Mouse (Mus musculus) intestine, embryonic 16.5 days (tissue): ENCODE measurements around the gene Cadps. TPM values are rescaled to one million over a fixed set of nuclear protein-coding genes. Genes with fewer than 3 reads are reported as not detected.
A peak's percentile ranks its signal among the peaks of the same experiment; 100 is the strongest.

ENCODE experiments used
- ATAC-seq: fragments of 200-750 bp; cut with Nextera tagmentation; 2 replicates; pipeline ENCODE4 v1.8.0; 2017; ENCODE audit warnings: moderate TSS enrichment, moderate library complexity
- H3K27ac ChIP-seq: fragments of 300-500 bp; sonication (generic); 2 replicates; pipeline ENCODE4 v1.5.1; 2014; ENCODE audit warnings: mild to moderate bottlenecking, low read length
- H3K27me3 ChIP-seq: fragments of 300-500 bp; sonication (generic); replicated peaks from 2 replicates; pipeline ENCODE4 v1.6.1; 2014; ENCODE audit warnings: low read length, control low read depth, mixed read lengths; ENCODE audit not compliant: control insufficient read depth, insufficient read depth
- H3K36me3 ChIP-seq: fragments of 300-500 bp; sonication (generic); 2 replicates; pipeline ENCODE4 v1.6.1; 2014; ENCODE audit warnings: low read length, control low read depth; ENCODE audit not compliant: control insufficient read depth, insufficient read depth
- H3K4me1 ChIP-seq: fragments of 300-500 bp; sonication (generic); 2 replicates; pipeline ENCODE4 v1.6.1; 2014; ENCODE audit warnings: low read length, control low read depth, mixed read lengths; ENCODE audit not compliant: control insufficient read depth, insufficient read depth
- H3K4me2 ChIP-seq: fragments of 300-500 bp; sonication (generic); 2 replicates; pipeline ENCODE4 v1.6.1; 2014; ENCODE audit warnings: low read depth, low read length, control low read depth
- H3K4me3 ChIP-seq: fragments of 300-500 bp; sonication (generic); 2 replicates; pipeline ENCODE4 v1.5.1; 2014; ENCODE audit warnings: mild to moderate bottlenecking, low read length
- H3K9ac ChIP-seq: fragments of 300-500 bp; sonication (generic); 2 replicates; pipeline ENCODE4 v1.6.1; 2014; ENCODE audit warnings: low read depth, low read length
- H3K9me3 ChIP-seq: fragments of 300-500 bp; sonication (generic); 2 replicates; pipeline ENCODE4 v1.6.1; 2016; ENCODE audit warnings: low read length, control low read depth; ENCODE audit not compliant: control insufficient read depth
- WGBS: fragments of 180-500 bp; shearing (Covaris S2); extraction: QIAGEN DNeasy Blood & Tissue Kit; methylation state at CpG from one replicate; pipeline ENCODE4 v1.1.7; 2014; 5-methylcytosine and 5-hydroxymethylcytosine counted together
- polyA plus RNA-seq: library from polyadenylated mRNA; unstranded; fragments of >200 nt; fragmentation: Nextera tagmentation; extraction: Ambion mirVana; gene quantifications from 2 replicates; pipeline ENCODE4 v1.2.1, GENCODE M21; 2015

Cadps gene
- polyA plus RNA-seq, 1 experiment from 2014 or later, result 2.6 TPM

- Histone ChIP-seq H3K36me3 (no peaks in the 10 kb centered on the region), H3K4me1 (no peaks in the 10 kb centered on the region), H3K27ac (no peak overlapping the region), H3K9me3 (no peaks in the 10 kb centered on the region), H3K4me2 (no peak overlapping the region), H3K9ac (no peak overlapping the region), H3K4me3 (no peak overlapping the region), H3K27me3 (no peaks in the 10 kb centered on the region)
- ATAC-seq, result no peak
- WGBS, result 70% methylated on average over 1 of the region's 1 CpGs
These were observed 42.9 kb downstream of the Cadps start for GRCm38 (mm10) chr14:12780016-12780415.

- ATAC-seq, result no peak
- Histone ChIP-seq H3K4me2 (no peak overlapping the region), H3K9ac (no peak overlapping the region), H3K27ac (no peak overlapping the region), H3K4me3 (no peak overlapping the region), H3K4me1 (no peaks in the 10 kb centered on the region), H3K9me3 (no peaks in the 10 kb centered on the region), H3K27me3 (no peaks in the 10 kb centered on the region), H3K36me3 (no peaks in the 10 kb centered on the region)
- WGBS, result 78% methylated on average over 4 of the region's 4 CpGs
These were observed 44.9 kb downstream of the Cadps start for GRCm38 (mm10) chr14:12777990-12778389.

DNA sequence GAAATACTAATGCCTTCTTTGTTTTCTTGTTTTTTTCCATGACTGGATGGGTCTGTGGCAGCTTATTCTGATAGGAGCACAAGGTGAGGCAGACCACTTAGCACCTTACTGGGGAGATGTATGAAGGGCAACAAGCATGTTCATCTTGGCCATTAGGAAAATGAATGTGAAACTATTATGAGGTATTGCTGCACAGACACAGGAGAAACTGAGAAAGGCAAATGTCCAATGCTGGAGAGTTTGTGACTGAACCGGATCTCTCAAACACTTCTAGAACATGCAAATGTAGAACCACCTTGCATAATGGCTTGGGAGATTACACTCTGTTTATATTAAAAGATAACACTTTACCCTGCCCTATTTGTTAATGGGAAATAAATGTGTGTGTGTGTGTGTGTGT, 54.0 kb downstream of the Cadps start:
- H3K27me3 ChIP-seq, result no peaks in the 10 kb centered on the region
- ATAC-seq, result no peak
- WGBS, result 57% methylated on average over 1 of the region's 1 CpGs
- H3K9me3 ChIP-seq, result no peaks in the 10 kb centered on the region
- H3K27ac ChIP-seq, result no peak overlapping the region
- no peak overlapping the region for H3K9ac ChIP-seq
- H3K4me2 ChIP-seq, result no peak overlapping the region
- H3K4me1 ChIP-seq, result no peaks in the 10 kb centered on the region
- no peaks in the 10 kb centered on the region for H3K36me3 ChIP-seq
- H3K4me3 ChIP-seq, result no peak overlapping the region

DNA sequence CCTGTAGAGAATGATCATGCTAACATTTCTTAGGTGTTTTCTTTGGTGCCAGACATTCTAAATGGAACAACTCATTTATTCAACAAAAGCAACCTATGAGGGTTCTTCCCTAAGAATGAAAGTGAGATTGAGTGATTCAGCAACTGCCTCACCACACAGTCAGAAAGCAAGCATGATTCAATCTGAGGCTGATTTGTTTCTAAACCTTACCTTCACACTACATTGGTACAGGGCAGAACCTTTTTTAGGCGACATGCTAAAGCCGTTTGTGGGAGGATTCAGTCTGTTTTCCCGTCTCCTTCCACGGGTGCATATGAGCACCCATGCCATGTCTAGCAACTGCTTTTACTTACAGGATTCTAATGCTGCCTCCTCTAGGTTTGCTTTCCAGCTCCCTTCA, 69.6 kb downstream of the Cadps start:
- ATAC-seq, result no peak
- H3K4me2 ChIP-seq, result no peak overlapping the region
- no peak overlapping the region for H3K4me3 ChIP-seq
- no peaks in the 10 kb centered on the region for H3K36me3 ChIP-seq
- no peaks in the 10 kb centered on the region for H3K9me3 ChIP-seq
- H3K9ac ChIP-seq, result no peak overlapping the region
- H3K4me1 ChIP-seq, result no peaks in the 10 kb centered on the region
- H3K27ac ChIP-seq, result no peak overlapping the region
- 93% methylated on average over 4 of the region's 4 CpGs for WGBS
- H3K27me3 ChIP-seq, result no peaks in the 10 kb centered on the region

- no peak overlapping the region for H3K4me2 ChIP-seq
- 58% methylated on average over 1 of the region's 1 CpGs for WGBS
These were observed 71.1 kb downstream of the Cadps start for GRCm38 (mm10) chr14:12751821-12752220.

GRCm38 (mm10) chr14:12730979-12731378, 91.9 kb downstream of the Cadps start:
- Histone ChIP-seq H3K9ac (no peak overlapping the region), H3K9me3 (no peaks in the 10 kb centered on the region), H3K4me3 (no peak overlapping the region), H3K36me3 (no peaks in the 10 kb centered on the region), H3K27ac (no peak overlapping the region), H3K4me2 (no peak overlapping the region), H3K4me1 (no peaks in the 10 kb centered on the region), H3K27me3 (no peaks in the 10 kb centered on the region)
- ATAC-seq, result peak; percentile 77
- 76% methylated on average over 2 of the region's 2 CpGs for WGBS

More at GRCm38 (mm10) chr14:12751821-12752220, 71.1 kb downstream of the Cadps start:
- no peak overlapping the region for H3K4me3 ChIP-seq
- no peak overlapping the region for H3K9ac ChIP-seq
- H3K27me3 ChIP-seq, result no peaks in the 10 kb centered on the region
- H3K9me3 ChIP-seq, result no peaks in the 10 kb centered on the region
- no peaks in the 10 kb centered on the region for H3K4me1 ChIP-seq
- ATAC-seq, result no peak
- no peak overlapping the region for H3K27ac ChIP-seq
- no peaks in the 10 kb centered on the region for H3K36me3 ChIP-seq

- ATAC-seq, result no peak
- WGBS, result 58% methylated on average over 1 of the region's 1 CpGs
- Histone ChIP-seq H3K27me3 (no peaks in the 10 kb centered on the region), H3K4me3 (no peak overlapping the region), H3K27ac (no peak overlapping the region), H3K36me3 (no peaks in the 10 kb centered on the region), H3K9ac (no peak overlapping the region), H3K4me2 (no peak overlapping the region), H3K9me3 (no peaks in the 10 kb centered on the region), H3K4me1 (no peaks in the 10 kb centered on the region)
These were observed 100.3 kb downstream of the Cadps start for GRCm38 (mm10) chr14:12722452-12723194.

GRCm38 (mm10) chr14:12718766-12719165, 104.1 kb downstream of the Cadps start:
- H3K36me3 ChIP-seq, result no peaks in the 10 kb centered on the region
- H3K9ac ChIP-seq, result no peak overlapping the region
- no peaks in the 10 kb centered on the region for H3K27me3 ChIP-seq
- no peak overlapping the region for H3K4me3 ChIP-seq
- H3K4me2 ChIP-seq, result no peak overlapping the region
- WGBS, result 74% methylated on average over 3 of the region's 3 CpGs
- H3K27ac ChIP-seq, result no peak overlapping the region
- peaks cover 3% of the 10 kb centered on the region for H3K4me1 ChIP-seq
- ATAC-seq, result no peak
- no peaks in the 10 kb centered on the region for H3K9me3 ChIP-seq

DNA sequence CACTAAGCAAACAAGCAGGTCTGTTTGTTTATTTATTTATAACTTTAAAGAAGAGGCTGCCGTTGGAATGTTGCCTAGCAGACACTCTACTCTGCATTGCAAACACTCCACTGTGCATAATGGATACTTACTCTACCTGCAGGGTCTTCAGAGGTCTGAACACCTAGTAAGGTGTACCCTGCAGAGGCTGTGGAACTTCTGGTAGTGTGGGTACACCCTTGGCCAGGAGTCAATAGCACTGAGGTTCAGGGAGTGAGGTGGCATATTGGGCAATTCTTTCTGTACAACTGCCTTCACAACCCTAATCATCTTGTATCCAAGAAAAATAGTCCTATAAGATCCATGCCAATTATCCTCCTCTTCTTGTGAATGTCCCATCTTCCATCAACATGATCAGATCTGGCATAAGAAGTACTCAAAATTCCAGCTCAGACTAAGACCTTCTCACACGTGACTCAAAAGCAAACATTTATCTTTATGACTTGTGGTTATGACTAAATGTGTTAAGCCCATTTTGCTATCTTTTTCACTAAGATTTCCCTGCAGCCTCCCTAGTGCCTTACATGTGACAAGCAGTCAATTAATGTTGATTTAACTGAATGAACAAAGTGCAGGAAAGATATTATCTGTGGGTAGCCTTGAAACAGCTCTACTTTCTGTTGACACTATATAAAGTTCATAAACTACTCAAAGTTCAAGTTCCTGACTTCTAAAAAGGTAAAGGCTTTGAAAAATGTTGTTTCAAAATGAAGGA, 106.8 kb downstream of the Cadps start:
- Histone ChIP-seq H3K9ac (no peak overlapping the region), H3K4me2 (no peak overlapping the region), H3K4me1 (peaks cover 3% of the 10 kb centered on the region), H3K27me3 (no peaks in the 10 kb centered on the region), H3K4me3 (no peak overlapping the region), H3K27ac (no peak overlapping the region), H3K9me3 (no peaks in the 10 kb centered on the region), H3K36me3 (no peaks in the 10 kb centered on the region)
- ATAC-seq, result peak; percentile 92
- 44% methylated on average over 2 of the region's 2 CpGs for WGBS
